Mouse (Mus musculus): ENCODE measurements around the gene Rep15.
A peak's percentile ranks its signal among the peaks of the same experiment; 100 is the strongest.

Rep15 gene

DNA sequence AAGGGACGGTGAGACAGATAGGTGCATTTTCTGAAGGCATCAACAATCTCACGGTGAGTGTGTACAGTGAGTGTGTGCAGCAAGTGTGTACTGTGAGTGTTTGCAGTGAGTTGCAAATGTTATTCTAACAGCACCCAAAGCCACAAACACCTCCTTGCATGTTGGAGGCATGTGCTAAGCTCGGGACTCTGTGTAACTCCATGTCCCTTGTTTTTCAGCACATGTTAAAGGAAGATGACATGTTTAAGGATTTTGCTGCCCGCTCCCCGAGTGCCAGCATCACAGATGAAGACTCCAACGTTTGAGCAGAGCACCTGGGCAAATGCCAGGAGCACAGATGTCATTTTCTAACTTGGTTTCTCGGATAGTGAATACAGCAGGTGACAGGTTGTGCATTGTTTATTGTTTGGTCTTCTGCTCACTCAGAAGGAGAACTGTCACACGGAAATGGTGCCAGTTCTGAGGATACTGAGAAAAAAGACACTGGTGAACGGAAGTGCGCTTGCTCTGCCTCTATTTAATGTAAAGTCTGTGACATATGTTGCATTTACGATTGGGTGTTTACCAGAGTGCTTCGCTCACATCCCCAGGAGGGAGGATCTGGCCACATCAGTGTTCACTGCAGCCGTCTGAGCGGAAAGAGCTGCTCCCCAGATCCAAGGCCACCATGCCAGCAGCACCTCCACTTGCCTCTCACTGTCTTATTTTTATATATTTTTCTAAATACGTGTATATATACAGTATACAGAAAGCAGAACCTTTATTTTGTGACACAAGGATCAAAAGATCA is 2.1 kb upstream of the Rep15 start:
- no peak for DNase-seq

DNA sequence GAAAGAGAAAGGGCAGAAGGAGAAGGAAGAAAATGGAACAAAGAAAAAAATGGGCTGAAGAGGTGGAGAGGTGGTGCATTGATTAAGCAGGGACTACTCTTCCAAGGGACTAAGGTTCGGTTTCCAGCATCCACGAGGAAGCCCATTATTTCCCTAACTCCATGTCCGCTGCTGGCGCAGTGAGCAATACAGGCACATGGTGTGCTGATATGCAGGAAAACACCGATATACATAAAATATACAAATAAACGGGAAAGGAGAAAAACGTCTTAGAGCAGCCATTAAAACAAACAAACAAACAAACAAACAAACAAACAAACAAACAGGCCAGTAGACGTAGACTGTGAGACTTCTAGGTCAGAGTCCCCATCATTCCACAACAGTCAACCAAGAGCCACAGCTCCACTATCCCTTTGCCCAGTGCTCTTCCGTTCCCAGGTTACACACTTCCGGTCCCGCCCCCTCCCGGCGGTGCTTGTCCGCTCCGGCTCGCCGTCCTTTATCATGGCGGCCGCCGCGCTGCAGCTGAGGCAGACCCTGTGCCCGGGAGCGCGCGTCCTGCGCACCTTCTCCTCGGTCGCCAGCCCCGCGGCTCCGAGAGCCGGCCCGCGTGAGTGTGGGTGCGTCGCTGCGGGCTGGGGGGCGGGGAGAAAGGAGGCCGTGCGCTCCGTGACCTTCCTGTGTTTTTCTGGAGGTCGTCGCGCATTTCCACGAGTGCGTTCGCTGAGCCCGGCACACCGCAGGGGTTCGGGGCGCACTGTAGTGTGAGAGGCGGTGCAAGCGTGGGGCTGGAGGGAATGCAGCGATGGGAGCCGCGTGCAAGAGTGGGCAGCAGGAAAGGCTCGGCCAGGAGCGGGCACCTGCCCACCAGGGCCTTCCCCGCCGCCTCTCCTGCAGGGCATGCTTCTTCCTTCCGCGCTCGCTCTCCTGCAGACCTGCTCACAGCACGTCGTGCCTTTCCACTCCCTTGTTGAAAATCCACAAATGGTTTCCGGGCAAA is 10.2 kb downstream of the Rep15 start, which contains the start of gene Mrps35:
TSS of gene Mrps35 (plus strand) at position 474 of the 1,000 bp plus-strand sequence.
- DNase-seq, result peak; percentile 91 to 92

DNA sequence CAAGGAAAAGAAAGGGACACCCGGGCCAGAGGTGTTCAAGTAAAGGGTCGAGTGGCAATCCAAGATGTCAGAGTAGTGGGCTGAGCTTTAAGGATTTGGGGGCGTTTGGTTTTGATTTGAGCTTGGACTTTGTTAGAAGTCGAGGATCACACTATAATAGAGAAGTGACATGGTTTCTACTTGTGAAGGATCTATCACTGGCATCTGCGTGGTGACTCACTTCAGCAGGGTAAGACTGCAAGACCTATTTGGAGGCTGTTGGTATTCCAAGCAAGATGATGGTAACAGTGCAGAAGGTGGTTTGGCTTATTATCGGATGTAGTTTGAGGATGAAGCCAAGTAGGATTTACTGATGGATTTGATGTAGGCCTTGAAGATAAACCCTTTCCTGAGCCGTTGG is 11.2 kb downstream of the Rep15 start:
- no peak for DNase-seq

DNA sequence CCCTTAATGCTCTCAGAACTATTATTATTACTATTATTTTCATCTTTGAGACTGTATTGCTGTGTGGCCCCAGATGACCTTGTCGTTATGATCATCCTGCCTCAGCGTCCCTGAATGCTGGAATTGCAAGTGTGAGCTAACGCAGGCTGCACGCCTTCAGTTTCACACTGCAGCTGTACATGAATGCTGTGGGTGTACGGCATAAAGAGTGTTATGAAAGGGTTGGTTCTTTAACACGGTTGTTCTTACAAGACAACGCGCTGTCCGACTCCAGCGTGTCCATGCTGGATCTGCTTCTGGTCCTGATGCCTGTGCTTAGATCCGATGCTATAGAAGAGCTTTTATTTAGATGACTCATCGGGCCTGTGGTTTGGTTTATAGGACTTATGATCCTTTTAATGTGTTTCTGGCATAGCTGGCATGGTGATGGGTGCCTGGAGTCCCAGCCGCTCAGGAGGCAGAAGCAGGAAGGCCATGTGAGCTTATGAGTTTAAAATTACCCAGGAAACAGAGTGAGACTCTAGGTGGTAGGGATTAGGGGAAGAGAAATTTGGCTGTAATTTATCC is 16.9 kb downstream of the Rep15 start:
- no peak for DNase-seq

DNA sequence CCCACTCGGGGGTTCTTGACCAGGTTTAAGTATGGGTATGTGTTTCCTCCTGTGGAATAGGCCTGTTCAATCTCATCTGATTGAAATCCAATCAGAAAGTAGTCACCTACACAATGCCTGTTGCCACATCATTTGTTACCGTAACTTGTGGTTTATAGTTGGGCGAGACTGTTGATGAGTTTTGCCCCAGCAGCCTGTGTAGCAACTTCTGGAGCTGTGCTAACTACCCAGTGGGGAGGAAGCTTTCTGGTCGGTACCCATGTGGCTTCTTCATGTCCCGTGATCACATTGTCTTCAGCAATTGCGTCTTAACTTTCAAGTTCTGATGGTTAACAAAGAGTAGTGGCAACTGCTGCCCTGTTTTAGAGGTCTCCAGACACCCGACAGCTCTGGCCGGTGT is 19.3 kb downstream of the Rep15 start:
- no peak for DNase-seq

DNA sequence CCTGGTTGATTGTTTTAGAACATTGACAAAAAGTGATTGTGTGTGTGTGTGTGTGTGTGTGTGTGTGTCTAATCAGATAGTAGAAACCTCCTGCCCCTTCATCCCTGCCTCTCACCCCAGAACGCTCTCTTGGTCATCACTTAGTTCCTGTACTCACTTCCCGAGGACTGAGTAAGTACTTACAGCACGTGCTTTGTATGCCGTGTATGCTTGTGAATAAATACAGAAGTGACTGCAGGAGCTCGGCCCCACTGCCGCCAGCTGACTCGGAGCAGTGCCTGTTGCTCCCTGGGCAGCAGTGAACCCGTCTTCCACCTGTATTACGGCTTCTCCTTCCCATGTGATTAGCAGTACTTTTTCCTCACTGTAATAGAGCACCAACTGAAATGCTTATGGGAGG is 20.1 kb downstream of the Rep15 start:
- no peak for DNase-seq

DNA sequence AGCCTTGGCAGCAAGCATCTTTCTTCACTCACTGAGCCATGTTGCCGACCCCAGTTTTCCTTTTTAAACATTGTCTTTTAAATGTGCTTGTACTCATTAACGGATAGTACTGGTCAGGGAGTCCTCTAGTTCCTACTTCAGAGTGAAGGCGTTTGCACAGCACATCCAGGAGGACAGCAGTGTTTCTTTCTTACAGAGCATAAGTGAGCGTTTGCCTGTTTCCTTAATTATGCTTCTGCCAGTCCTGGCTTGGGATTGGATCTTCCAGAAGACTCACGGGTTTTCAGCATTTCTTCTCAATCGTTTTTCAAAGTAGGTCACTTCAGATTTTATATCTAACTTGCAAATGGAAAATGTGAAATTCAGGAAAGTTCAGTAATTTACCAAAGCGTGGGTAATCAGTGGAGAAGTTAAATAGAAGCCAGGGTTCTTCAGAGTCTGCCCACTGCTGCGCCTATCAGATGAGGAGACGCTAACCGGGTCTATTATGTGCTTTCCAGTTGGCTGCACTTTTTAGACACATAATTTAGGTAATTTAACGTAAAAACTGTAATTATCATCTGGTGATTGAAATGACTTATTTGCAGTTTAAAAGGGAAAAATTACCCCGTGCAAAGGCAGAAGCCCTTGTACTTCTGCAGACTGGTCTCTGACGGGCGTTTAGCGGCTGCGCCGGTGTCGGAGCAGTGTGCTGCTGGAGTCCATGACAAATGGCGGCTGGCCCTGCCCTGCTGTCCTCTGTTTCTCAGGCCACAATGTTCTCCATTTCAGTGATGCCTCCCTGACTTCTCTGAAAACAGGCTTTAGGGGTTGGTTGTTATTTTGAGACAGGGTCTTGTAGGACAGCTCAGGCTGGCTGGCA is 21.6 kb downstream of the Rep15 start:
- no peak for DNase-seq

DNA sequence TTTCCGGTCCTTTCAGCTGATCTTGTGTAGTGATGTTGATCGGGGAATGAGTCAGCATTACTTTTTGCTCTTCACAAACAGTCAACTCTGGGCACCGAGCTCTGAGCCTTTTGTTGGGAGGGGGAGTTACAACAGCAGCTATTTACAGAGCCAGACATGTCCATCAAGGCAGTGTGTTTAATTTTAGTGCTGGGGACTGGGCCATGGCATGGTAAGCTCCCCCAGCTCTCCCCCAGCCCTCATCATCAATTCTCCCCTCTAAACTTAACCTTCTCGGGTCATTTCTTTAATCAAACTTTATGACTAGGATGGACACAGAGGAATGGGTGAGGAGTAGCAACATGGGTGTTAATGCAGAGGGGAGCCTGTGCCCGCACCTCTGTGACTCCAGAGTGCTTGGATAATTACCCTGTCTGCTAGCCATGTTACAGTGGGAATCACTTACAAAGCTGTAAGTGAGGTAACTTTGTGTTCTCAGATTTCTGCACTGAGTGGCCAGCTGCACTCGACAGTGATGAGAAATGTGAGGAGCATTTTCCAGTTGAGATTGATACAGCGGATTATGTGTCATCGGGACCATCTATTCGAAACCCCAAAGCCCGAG is 23.1 kb downstream of the Rep15 start:
- no peak for DNase-seq

DNA sequence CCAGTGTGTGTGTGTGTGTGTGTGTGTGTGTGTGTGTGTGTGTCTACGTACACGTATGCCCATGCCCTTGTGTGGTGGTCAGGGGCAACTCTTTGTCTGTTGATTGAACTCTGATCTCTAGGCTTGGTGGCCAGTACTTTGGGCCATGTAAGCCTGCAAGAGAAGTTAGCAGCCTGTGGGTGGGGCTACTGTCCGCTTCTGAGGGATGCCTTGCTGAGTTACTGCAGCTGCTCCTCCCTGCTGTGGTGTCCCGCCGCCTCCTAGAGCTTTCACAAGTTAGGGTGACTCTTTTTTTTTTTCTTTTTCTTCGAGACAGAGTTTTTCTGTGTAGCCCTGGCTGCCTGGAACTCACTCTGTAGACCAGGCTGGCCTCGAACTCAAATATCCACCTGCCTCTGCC is 26.9 kb downstream of the Rep15 start:
- peak in 1 of 2 experiments; percentile 67 for DNase-seq

DNA sequence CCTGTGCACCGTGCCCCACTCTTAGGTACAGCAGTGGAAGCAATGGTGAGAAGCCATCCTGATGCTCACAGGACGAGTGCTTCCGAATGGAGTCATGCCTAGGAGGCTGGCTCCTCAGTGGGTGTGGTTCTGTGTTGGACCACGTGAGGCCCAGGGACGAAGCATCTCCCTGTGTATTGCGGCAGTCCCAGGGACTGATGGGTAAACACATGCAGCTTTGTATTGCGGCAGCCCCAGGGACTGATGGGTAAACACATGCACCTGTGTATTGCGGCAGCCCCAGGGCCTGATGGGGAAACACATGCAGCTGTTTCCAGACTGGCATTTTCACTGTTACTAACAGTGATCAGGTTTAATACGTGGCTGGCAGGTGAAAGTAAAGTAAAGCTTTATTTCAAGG is 29.2 kb downstream of the Rep15 start:
- no peak for DNase-seq

DNA sequence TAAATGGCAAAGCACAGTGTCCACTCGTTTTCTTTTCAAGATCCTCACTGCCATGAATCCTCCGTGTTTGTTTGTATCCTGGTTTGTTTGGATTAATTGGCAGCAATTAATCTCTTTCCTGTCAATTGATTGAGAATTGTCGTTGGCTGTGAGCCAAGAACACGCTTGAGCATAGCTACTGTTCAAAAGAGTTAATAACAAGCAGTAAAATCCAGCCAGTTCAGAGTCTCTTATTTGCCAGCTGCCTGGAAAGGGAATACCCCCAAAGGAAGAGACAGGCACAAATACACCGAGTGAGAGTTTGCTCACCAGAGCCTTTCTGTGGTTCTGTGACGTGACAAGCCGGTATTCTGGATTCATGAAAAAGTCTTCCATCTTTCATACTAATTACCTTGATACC is 29.6 kb downstream of the Rep15 start:
- DNase-seq, result no peak

DNA sequence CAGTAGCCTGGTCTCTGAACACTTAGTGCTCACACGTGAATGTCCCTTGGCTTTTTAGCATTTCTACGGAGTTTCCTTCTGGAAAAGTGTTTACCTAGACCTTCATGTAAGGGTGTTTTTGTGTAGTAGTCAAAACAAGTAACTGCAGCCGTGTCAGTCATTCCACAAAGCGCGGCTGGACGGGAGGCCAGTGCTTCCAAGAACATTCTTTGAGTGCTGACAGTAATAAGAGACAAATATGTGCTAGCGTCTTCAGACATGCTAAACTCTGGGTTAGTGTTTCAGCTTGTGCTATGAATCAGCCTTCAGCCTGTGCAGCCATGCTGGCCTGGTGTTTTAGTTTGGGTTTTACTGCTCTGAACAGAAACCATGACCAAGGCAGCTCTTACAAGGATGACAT is 30.3 kb downstream of the Rep15 start:
- peak in 1 of 2 experiments; percentile 56 for DNase-seq

DNA sequence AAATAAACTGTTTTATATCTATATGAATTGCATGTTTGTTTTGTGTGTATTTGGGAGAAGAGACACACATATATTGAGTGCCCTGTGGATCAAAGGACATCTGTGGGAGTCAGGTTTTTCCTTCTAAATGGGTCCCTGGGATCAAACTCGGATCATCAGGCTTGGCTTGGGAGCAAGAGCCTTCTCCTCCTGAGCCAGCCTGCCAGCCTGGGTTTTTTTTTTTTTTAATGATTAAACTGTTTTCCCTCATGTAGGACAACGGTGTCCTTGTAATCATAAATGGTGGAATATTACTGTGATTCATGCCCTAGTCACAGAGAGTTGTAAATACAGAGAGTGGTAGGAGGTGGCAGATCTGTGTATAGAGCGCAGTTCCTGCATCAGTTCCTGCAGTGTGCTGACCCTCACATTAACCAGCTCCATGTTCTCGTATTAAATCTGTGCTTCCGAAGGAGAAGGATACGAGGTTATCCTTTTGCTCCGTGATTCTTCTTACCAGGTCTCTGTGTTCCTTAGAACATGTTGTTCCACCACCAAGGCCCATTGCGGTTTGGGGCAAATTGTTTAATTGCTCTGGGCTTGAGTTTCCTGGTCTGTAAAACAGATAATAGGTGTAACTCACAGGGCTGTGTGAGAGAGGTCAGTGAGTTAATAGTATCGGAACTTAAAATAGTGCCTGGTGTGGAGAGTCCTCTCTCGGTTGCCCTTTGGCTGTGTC is 32.0 kb downstream of the Rep15 start:
- DNase-seq, result no peak

DNA sequence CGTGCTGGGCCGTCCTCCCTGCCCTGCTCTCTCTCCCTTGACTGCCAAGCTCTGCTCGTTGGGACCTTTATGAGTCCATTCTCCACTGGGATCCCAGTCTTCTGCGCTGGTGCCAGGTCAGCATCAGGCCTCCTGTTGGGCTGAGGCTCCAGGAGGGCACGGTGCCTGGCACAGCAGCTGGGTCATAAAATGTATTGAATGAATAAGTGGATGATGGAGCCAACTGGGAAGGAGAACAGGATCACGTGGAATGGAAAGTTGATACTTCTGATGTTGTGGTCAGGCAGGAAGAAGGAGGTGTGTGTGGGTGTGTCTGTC is 32.5 kb downstream of the Rep15 start:
- DNase-seq, result no peak

DNA sequence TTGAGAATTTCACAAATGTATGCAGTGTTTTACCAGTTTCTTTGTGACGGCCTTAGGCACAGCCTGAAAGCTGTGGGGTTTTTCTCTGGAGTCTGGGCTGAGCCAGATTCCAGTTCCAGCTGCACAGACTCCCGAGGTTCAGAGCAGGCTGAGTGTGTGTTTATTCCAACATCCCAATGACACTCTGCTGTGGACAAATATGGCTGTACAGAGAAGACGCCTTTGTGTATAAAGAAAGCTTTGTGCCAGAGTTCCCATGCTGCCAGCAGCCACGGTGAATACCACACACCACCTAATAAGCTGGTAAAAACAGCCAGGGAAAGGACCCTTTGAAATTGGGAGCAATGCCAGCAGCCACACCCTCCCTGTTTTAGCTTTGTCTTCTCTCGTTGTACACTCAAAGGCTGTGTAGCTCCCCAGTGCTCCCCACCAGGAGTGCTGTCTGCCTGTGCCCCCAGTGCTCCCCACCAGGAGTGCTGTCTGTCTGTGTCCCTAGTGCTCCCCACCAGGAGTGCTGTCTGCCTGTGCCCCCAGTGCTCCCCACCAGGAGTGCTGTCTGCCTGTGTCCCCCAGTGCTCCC is 43.5 kb downstream of the Rep15 start:
- DNase-seq, result peak; percentile 36 to 61

DNA sequence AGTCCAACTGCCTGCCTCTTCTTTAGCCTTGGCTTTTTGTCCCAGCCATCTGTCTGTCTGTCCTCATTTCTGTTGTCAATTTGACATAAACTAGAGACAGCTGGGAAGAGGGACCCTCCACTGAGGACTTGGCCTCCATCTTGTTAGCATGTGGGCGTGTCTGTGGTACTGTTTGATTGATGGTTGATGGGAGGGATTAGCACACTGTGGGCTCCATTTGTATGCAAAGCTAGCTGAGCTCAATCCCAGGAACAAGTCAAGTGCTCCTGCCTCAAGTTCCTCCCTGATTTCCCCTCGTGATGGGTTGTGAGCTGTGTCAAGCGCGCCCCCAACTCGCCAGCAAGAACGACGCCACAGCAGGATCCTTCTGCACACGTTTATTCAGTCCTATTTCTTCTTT is 44.5 kb downstream of the Rep15 start:
- DNase-seq, result no peak

DNA sequence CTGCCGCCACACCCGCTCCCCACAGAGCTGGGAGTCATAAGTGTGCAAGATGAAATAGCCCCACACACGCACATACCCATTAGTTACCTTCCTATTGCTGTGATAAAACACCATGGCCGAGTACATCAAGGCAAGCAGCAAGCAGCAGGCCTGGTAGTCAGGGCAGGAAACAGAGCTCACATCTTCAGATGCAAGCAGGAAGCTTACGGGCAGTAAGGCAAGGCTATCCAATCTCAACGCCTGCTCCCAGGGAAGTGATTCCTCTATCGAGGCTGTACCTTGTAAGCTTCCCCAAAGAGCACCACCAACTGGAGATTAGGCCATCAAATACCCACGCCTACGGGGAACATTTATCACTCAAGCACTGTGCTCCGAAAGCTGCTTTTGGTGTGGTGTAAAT is 47.5 kb downstream of the Rep15 start:
- no peak for DNase-seq

Measured in lung, postnatal 4 days (tissue).